In genomic region chr19:37348952-37349351, GRCm38 (mm10) we compare ENCODE assay signal across 15 mouse cellular contexts. TPM values are rescaled to one million over a fixed set of nuclear protein-coding genes. Genes with fewer than 3 reads are reported as not detected.
DNase-seq lines count a peak whose midpoint lies in the region; ATAC-seq and TF ChIP-seq lines count a peak whose summit lies in the region.
"Had no signal": no experiment of that assay in that cellular context is flagged by ENCODE, and none has a peak within 500 bp of the region (broad histone marks: within the 10 kb centered on the region; RNA-seq: fewer than 3 reads in every experiment).

No protein-coding gene starts in this region.

- no peak for DNase-seq in heart, postnatal 36 days
- peak; percentile 85 for DNase-seq in liver, adult 2 months (ENCODE audit: extremely low read depth, low read depth, low spot score)
- no peak for DNase-seq in liver
- DNase-seq in lung, adult 18-20 months, result no peak
- DNase-seq in gastrocnemius, postnatal 36 days, result no peak
- DNase-seq: cerebellum, adult 11-12 months; cerebellum, adult 9-10 months; cerebellum, postnatal 25 days had no signal

- no peak overlapping the region for H3K4me2 ChIP-seq in heart, embryonic 13.5 days
- no peak overlapping the region for H3K4me2 ChIP-seq in intestine, postnatal 0 days (replicated peaks; ENCODE audit: low read depth)
- H3K4me2 ChIP-seq: embryonic facial prominence, embryonic 12.5 days; forebrain, embryonic 15.5 days; hindbrain, embryonic 12.5 days had no signal

- peaks cover 34% of the 10 kb centered on the region for H3K4me1 ChIP-seq in heart, embryonic 13.5 days
- peaks cover 13% of the 10 kb centered on the region for H3K4me1 ChIP-seq in liver, adult 2 months (ENCODE audit: control insufficient read depth, insufficient read depth, low read length)
- H3K4me1 ChIP-seq in intestine, postnatal 0 days (replicated peaks; ENCODE audit: control insufficient read depth, insufficient read depth, low read length), result 0 out of 2 replicates have a peak, but pooled peaks cover 2% of the 10 kb centered on the region
- H3K4me1 ChIP-seq: embryonic facial prominence, embryonic 12.5 days; forebrain, embryonic 15.5 days; hindbrain, embryonic 12.5 days had no signal

- H3K79me2 ChIP-seq in liver, adult 2 months (ENCODE audit: control insufficient read depth, insufficient read depth, low read length), result peaks cover 17% of the 10 kb centered on the region; the same call in 1 of the 2 replicates

- H3K9me3 ChIP-seq in heart, embryonic 13.5 days, result peaks cover 8% of the 10 kb centered on the region; the same call in 1 of the 2 replicates
- no peaks in the 10 kb centered on the region for H3K9me3 ChIP-seq in intestine, postnatal 0 days (ENCODE audit: control insufficient read depth)
- H3K9me3 ChIP-seq: embryonic facial prominence, embryonic 12.5 days; forebrain, embryonic 15.5 days; hindbrain, embryonic 12.5 days had no signal

- no peaks in the 10 kb centered on the region for H3K27me3 ChIP-seq in heart, embryonic 13.5 days (replicated peaks)
- H3K27me3 ChIP-seq in liver, adult 2 months (ENCODE audit: control insufficient read depth, insufficient read depth, low read length), result no peaks in the 10 kb centered on the region
- no peaks in the 10 kb centered on the region for H3K27me3 ChIP-seq in intestine, postnatal 0 days (replicated peaks; ENCODE audit: control insufficient read depth, insufficient read depth, low read length)
- H3K27me3 ChIP-seq: embryonic facial prominence, embryonic 12.5 days; forebrain, embryonic 15.5 days; hindbrain, embryonic 12.5 days had no signal

- H3K9ac ChIP-seq in heart, embryonic 13.5 days, result no peak overlapping the region
- no peak overlapping the region for H3K9ac ChIP-seq in liver, adult 2 months (ENCODE audit: low read depth, low read length)
- H3K9ac ChIP-seq in intestine, postnatal 0 days (ENCODE audit: low read depth, low read length), result no peak overlapping the region
- H3K9ac ChIP-seq: embryonic facial prominence, embryonic 12.5 days; forebrain, embryonic 15.5 days; hindbrain, embryonic 12.5 days had no signal

- no peak for TF ChIP-seq POLR2A in liver, adult 2 months (IDR thresholded peaks at IDR 0.05; ENCODE audit: extremely low read depth, insufficient read depth, low read length)

- TF ChIP-seq CTCF in liver, adult 2 months (IDR thresholded peaks at IDR 0.05; ENCODE audit: low read depth, low read length), result no peak
- no peak for TF ChIP-seq CTCF in intestine, postnatal 0 days (IDR thresholded peaks at IDR 0.05; ENCODE audit: low read depth)

- intact Hi-C loops in heart, postnatal 36 days (cut with DNase I), result no loop called here
- intact Hi-C loops in gastrocnemius, postnatal 36 days (cut with DNase I), result no loop called here

- peak overlapping the region; percentile 80 for H3K27ac ChIP-seq in heart, embryonic 13.5 days (replicated peaks)
- H3K27ac ChIP-seq in liver, adult 2 months (replicated peaks; ENCODE audit: insufficient read depth, low read depth, low read length), result no peak overlapping the region; the same call in 1 of the 2 replicates
- no peak overlapping the region; the same call in 1 of the 2 replicates for H3K27ac ChIP-seq in intestine, postnatal 0 days (ENCODE audit: low read depth, low read length)
- H3K27ac ChIP-seq: embryonic facial prominence, embryonic 12.5 days; forebrain, embryonic 15.5 days; hindbrain, embryonic 12.5 days had no signal

- H3K36me3 ChIP-seq in heart, embryonic 13.5 days, result peaks cover 18% of the 10 kb centered on the region
- H3K36me3 ChIP-seq in liver, adult 2 months (ENCODE audit: control insufficient read depth, insufficient read depth, low read length), result peaks cover 5% of the 10 kb centered on the region
- no peaks in the 10 kb centered on the region for H3K36me3 ChIP-seq in intestine, postnatal 0 days (ENCODE audit: control insufficient read depth, insufficient read depth)
- H3K36me3 ChIP-seq: embryonic facial prominence, embryonic 12.5 days had no signal

- ATAC-seq in heart, embryonic 13.5 days (ENCODE audit: extremely low read depth, insufficient number of reproducible peaks, low FRiP score, low TSS enrichment), result no peak
- peak; percentile 76 for ATAC-seq in intestine, postnatal 0 days
- ATAC-seq: forebrain, embryonic 15.5 days; hindbrain, embryonic 16.5 days; inflammation-experienced regulatory T-cells, adult 6 months had no signal

- no peak overlapping the region for H3K4me3 ChIP-seq in heart, embryonic 13.5 days
- H3K4me3 ChIP-seq in liver, adult 2 months (ENCODE audit: insufficient read depth, low read depth, low read length), result no peak overlapping the region
- H3K4me3 ChIP-seq in intestine, postnatal 0 days (ENCODE audit: low read depth, low read length), result no peak overlapping the region
- H3K4me3 ChIP-seq: embryonic facial prominence, embryonic 12.5 days; forebrain, embryonic 15.5 days; hindbrain, embryonic 12.5 days had no signal

RNA-seq across cellular contexts. Expression of gene Ide, which starts 11.3 kb away (rescaled TPM):
- polyA plus RNA-seq in heart, embryonic 13.5 days (2015; fragmentation: Nextera tagmentation; extraction: Ambion mirVana), result 52.5 and 59.0 TPM in 2 replicates
- 10 to 100 TPM; 69.1 to 71.1 TPM for total RNA-seq in heart, postnatal 36 days (2021)
- 35.3 and 39.9 TPM in 2 replicates for total RNA-seq in liver, adult 2 months (2014; rRNA removed)
- 18.4 and 21.8 TPM in 2 replicates for polyA plus RNA-seq in liver, adult 2 months (2012; rRNA removed)
- 26.4 and 30.5 TPM in 2 replicates for polyA plus RNA-seq in intestine, postnatal 0 days (2015; fragmentation: Nextera tagmentation; extraction: Ambion mirVana)
- total RNA-seq in gastrocnemius, postnatal 36 days (2021), result 10 to 100 TPM; 88.1 to 99.2 TPM

RNA-seq across cellular contexts. Expression of gene Kif11, which starts 27.3 kb away (rescaled TPM):
- polyA plus RNA-seq in heart, embryonic 13.5 days (2015; fragmentation: Nextera tagmentation; extraction: Ambion mirVana), result 39.5 and 42.0 TPM in 2 replicates
- 1 to 10 TPM in 1 of 2 experiments, under 1 TPM in 1; 0.89 to 1.0 TPM for total RNA-seq in heart, postnatal 36 days (2021)
- 0.55 and 1.7 TPM in 2 replicates for total RNA-seq in liver, adult 2 months (2014; rRNA removed)
- 0.11 and 0.19 TPM in 2 replicates for polyA plus RNA-seq in liver, adult 2 months (2012; rRNA removed)
- polyA plus RNA-seq in intestine, postnatal 0 days (2015; fragmentation: Nextera tagmentation; extraction: Ambion mirVana), result 8.3 and 8.9 TPM in 2 replicates
- under 1 TPM; 0.49 to 0.97 TPM for total RNA-seq in gastrocnemius, postnatal 36 days (2021)
